Mouse (Mus musculus) gonadal fat pad, adult 2 months (tissue): ENCODE data around the gene Olfr785. TPM values are rescaled to one million over a fixed set of nuclear protein-coding genes. Genes with fewer than 3 reads are reported as not detected.
"Not testable (repeated sequence)": the region's sequence is repeated elsewhere in the genome, so short reads cannot be mapped to it uniquely, and the experiment has no call there.

Source experiments
- DNase-seq: peaks from one replicate; pipeline ENCODE4 v3.0.0-alpha.2; 2012; ENCODE audit warnings: low read depth
- polyA plus RNA-seq: library from polyadenylated mRNA; depleted of rRNA; stranded (reverse); fragments of >200 nt; gene quantifications from 2 replicates; pipeline ENCODE4 v1.2.3, GENCODE M21; 2012; rRNA removed

The Olfr785 gene
- polyA plus RNA-seq: not detected in 2 replicates

DNA sequence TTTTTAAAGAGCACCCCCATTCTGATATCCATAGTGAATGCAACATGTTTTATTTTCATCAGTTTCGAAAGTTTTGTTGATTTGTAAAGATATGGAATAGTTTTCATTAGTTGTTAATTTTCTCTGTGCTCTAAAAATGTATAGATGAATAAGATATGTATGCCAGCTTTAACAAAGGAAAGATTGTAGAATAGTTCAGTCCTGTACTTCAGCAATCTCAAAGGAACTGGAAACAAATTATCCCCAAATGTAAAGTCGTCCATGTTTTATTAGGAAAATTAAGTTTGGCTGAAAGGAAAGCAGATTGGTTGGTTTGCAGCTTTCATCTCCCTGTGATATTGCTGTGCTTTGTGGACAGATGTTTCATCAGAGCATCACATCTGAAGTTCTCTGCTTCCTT is at the start of gene Olfr785:
Gene Olfr785 (plus strand): TSS at position 301 of the 400 bp plus-strand sequence.
- no peak for DNase-seq

DNA sequence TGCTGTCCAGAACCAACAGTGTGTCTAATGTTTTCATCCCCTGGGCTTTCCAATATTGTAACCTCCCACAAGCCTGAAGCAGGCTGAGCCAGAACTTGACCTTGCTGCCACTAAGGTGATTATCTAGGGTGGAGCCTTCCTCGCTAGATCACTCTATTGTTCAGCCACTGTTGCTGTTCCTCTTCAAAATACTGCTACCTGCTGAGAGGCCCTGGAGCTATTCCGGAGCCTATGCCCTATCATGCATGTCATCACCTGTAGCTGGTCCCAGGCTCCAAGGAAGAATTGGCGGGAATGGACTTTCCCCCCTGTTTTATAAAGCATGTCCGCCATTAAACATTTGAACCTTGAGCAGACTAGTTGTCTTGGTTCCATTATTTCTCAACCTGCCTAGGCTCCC is 48.7 kb upstream of the Olfr785 start:
- not testable (repeated sequence) for DNase-seq

DNA sequence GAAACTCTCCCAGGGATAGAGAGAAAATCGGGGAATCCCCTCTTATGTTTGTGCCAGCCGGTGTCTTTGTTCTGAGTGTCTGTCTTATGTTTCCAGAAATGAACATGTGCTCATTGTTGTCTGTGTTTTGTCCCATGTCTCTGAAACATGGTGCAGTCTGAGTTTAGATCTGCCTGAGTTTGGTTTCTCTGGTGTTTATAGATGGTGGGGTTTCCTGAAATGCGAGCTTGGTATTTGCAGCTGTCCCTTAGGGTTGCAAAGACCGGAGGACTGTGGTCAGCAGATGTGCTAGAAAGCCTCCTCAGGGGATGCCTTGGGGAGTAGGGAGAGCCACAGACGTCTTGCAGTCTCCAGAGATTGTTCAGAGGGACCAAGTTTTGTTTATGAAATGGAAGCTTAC is 47.9 kb upstream of the Olfr785 start:
- DNase-seq: no peak

GRCm38 (mm10) chr10:129374051-129374450 is 31.2 kb upstream of the Olfr785 start:
- not testable (repeated sequence) for DNase-seq

DNA sequence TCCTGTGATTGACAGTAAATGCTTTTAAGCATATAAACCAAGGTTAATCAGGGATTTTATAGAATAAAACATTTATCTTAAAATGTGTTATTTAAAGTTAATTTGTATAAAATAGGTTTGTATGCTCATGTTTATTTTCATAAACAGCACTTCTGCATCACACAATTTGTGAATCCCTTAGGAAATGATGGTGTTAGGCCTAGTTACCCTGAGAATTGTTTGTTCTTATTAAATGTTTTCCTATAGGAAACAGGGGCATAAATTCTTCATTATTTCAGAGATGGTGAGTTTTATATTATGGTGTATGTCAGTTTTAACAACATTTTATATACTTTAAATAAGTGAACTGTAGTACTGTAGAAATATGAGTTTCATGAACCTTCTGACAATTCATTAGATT is 21.4 kb upstream of the Olfr785 start, which contains the start of gene Olfr784:
Gene Olfr784 (plus strand): TSS at position 301 of the 400 bp plus-strand sequence.
- DNase-seq: no peak

GRCm38 (mm10) chr10:129400892-129401291 is 4.3 kb upstream of the Olfr785 start:
- DNase-seq: no peak

DNA sequence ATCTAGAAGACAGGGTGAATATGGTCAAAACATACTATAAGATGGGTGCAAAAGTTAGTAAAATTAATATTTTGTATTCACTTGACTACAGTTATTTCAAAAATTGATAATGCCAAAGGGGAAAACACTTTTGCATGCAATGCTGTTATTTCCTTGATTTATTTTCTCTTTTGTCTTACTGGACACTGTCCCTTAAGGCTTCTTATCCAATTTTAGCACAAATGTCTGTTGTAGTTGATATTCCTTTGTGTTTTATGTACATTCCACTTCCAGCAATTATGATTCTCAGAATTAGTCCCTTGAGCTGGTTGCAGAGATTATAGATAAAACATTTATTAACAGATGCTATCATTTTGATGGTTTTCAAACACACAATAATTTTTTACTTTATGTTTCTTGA is 21.8 kb downstream of the Olfr785 start, which contains the start of gene Olfr786:
Gene Olfr786 (plus strand): TSS at position 301 of the 400 bp plus-strand sequence.
- no peak for DNase-seq

Other genes starting within 250 kb of the Olfr785 start
- not detected in 2 replicates for gene Olfr771, start 240.7 kb upstream of the Olfr785 start, polyA plus RNA-seq
- gene Olfr772, start 227.5 kb upstream of the Olfr785 start, polyA plus RNA-seq: not detected in 2 replicates
- gene Olfr773, start 218.0 kb upstream of the Olfr785 start, polyA plus RNA-seq: not detected in 2 replicates
- gene Olfr774, start 169.2 kb upstream of the Olfr785 start, polyA plus RNA-seq: not detected in 2 replicates
- gene Olfr775, start 157.0 kb upstream of the Olfr785 start, polyA plus RNA-seq: not detected in 2 replicates
- gene Olfr776, start 146.3 kb upstream of the Olfr785 start, polyA plus RNA-seq: not detected in 2 replicates
- not detected in 2 replicates for gene Olfr777, start 133.9 kb upstream of the Olfr785 start, polyA plus RNA-seq
- not detected in 2 replicates for gene Olfr780, start 87.3 kb upstream of the Olfr785 start, polyA plus RNA-seq
- gene Olfr781, start 76.6 kb upstream of the Olfr785 start, polyA plus RNA-seq: not detected in 2 replicates
- not detected in 2 replicates for gene Olfr782, start 56.6 kb upstream of the Olfr785 start, polyA plus RNA-seq
- gene Olfr784, start 21.3 kb upstream of the Olfr785 start, polyA plus RNA-seq: 0.03 and 0.05 TPM in 2 replicates
- gene Olfr786, start 21.9 kb downstream of the Olfr785 start, polyA plus RNA-seq: not detected in 2 replicates
- gene Olfr787, start 56.4 kb downstream of the Olfr785 start, polyA plus RNA-seq: not detected in 2 replicates
- gene Olfr788, start 65.6 kb downstream of the Olfr785 start, polyA plus RNA-seq: not detected in 2 replicates
- not detected in 2 replicates for gene Olfr789, start 79.3 kb downstream of the Olfr785 start, polyA plus RNA-seq
- not detected in 2 replicates for gene Olfr790, start 93.1 kb downstream of the Olfr785 start, polyA plus RNA-seq
- not detected in 2 replicates for gene Olfr791, start 116.4 kb downstream of the Olfr785 start, polyA plus RNA-seq
- gene Olfr792, start 133.7 kb downstream of the Olfr785 start, polyA plus RNA-seq: not detected in 2 replicates
- gene Olfr794, start 162.2 kb downstream of the Olfr785 start, polyA plus RNA-seq: not detected in 2 replicates
- gene Olfr796, start 207.1 kb downstream of the Olfr785 start, polyA plus RNA-seq: not detected in 2 replicates
- not detected in 2 replicates for gene Olfr798, start 222.5 kb downstream of the Olfr785 start, polyA plus RNA-seq
- gene Olfr799, start 232.1 kb downstream of the Olfr785 start, polyA plus RNA-seq: not detected in 2 replicates